Mouse (Mus musculus) midbrain, embryonic 10.5 days (tissue): ENCODE data around the gene Trat1. TPM values are rescaled to one million over a fixed set of nuclear protein-coding genes. Genes with fewer than 3 reads are reported as not detected.

Source experiments
- polyA plus RNA-seq: library from polyadenylated mRNA; unstranded; fragments of >200 nt; fragmentation: Nextera tagmentation; extraction: Ambion mirVana; gene quantifications from 2 replicates; pipeline ENCODE4 v1.2.1, GENCODE M21; 2016

The Trat1 gene
- polyA plus RNA-seq, 1 experiment from 2014 or later, result not detected

Other genes with a start within 250 kb of the Trat1 start
- not detected in 2 replicates for gene Retnlb, start 44.8 kb upstream of the Trat1 start, polyA plus RNA-seq
- not detected in 2 replicates for gene Retnla, start 70.5 kb upstream of the Trat1 start, polyA plus RNA-seq
- not detected in 2 replicates for gene Retnlg, start 100.6 kb upstream of the Trat1 start, polyA plus RNA-seq
- 31.9 and 38.0 TPM in 2 replicates for gene Dzip3, start 222.1 kb upstream of the Trat1 start, polyA plus RNA-seq
- gene Cip2a, start 222.2 kb upstream of the Trat1 start, polyA plus RNA-seq, result 47.0 and 47.2 TPM in 2 replicates